Mouse (Mus musculus) lung, postnatal 0 days (tissue): ENCODE measurements around the gene Fhit. TPM values are rescaled to one million over a fixed set of nuclear protein-coding genes. Genes with fewer than 3 reads are reported as not detected.

ENCODE experiments used
- ATAC-seq: fragments of 200-750 bp; cut with Nextera tagmentation; 2 replicates; pipeline ENCODE4 v1.8.0; 2017; ENCODE audit warnings: moderate library complexity
- DNase-seq: peaks from one replicate; pipeline ENCODE4 v3.0.0-alpha.2; 2016; ENCODE audit warnings: low spot score
- H3K27ac ChIP-seq: fragments of 300-500 bp; sonication (generic); 2 replicates; pipeline ENCODE4 v1.5.1; 2014; ENCODE audit warnings: antibody characterized with exemption, mild to moderate bottlenecking, low read length, mixed read lengths
- H3K27me3 ChIP-seq: fragments of 300-500 bp; sonication (generic); replicated peaks from 2 replicates; pipeline ENCODE4 v1.6.1; 2014; ENCODE audit warnings: low read length, mixed read lengths; ENCODE audit not compliant: insufficient read depth
- H3K36me3 ChIP-seq: fragments of 300-500 bp; sonication (generic); 2 replicates; pipeline ENCODE4 v1.6.1; 2014; ENCODE audit warnings: low read length, mixed read lengths; ENCODE audit not compliant: insufficient read depth
- H3K4me1 ChIP-seq: fragments of 300-500 bp; sonication (generic); 2 replicates; pipeline ENCODE4 v1.6.1; 2014; ENCODE audit warnings: antibody characterized with exemption, low read depth, low read length, mixed read lengths; ENCODE audit not compliant: insufficient read depth
- H3K4me2 ChIP-seq: fragments of 300-500 bp; sonication (generic); replicated peaks from 2 replicates; pipeline ENCODE4 v1.6.1; 2014; ENCODE audit warnings: low read depth, mild to moderate bottlenecking, low read length, moderate library complexity, mixed read lengths
- H3K4me3 ChIP-seq: fragments of 300-500 bp; sonication (generic); 2 replicates; pipeline ENCODE4 v1.5.1; 2014; ENCODE audit warnings: low read depth, low read length
- H3K9ac ChIP-seq: fragments of 300-500 bp; sonication (generic); replicated peaks from 2 replicates; pipeline ENCODE4 v1.6.1; 2014; ENCODE audit warnings: low read depth, mild to moderate bottlenecking
- H3K9me3 ChIP-seq: fragments of 300-500 bp; sonication (generic); 2 replicates; pipeline ENCODE4 v1.6.1; 2016; ENCODE audit warnings: low read length, mixed read lengths
- CTCF ChIP-seq: IDR thresholded peaks from 2 replicates; pipeline ENCODE4 v1.5.1; 2016; ENCODE audit warnings: antibody characterized with exemption, mild to moderate bottlenecking
- EP300 ChIP-seq: IDR thresholded peaks from 2 replicates; pipeline ENCODE4 v1.6.1; 2016; ENCODE audit warnings: antibody characterized with exemption, mild to moderate bottlenecking, control low read depth
- WGBS: fragments of 180-500 bp; shearing (Covaris S2); extraction: QIAGEN DNeasy Blood & Tissue Kit; methylation state at CpG from one replicate; pipeline ENCODE4 v1.1.7; 2014; 5-methylcytosine and 5-hydroxymethylcytosine counted together
- polyA plus RNA-seq: library from polyadenylated mRNA; unstranded; fragments of >200 nt; fragmentation: Nextera tagmentation; extraction: Ambion mirVana; gene quantifications from 2 replicates; pipeline ENCODE4 v1.2.1, GENCODE M21; 2015

The Fhit gene
- polyA plus RNA-seq, 1 experiment from 2014 or later = 5.6 TPM

- Histone ChIP-seq H3K36me3 (no peaks in the 10 kb centered on the region), H3K4me1 (no peaks in the 10 kb centered on the region), H3K4me2 (no peak overlapping the region), H3K4me3 (no peak overlapping the region), H3K27me3 (no peaks in the 10 kb centered on the region), H3K27ac (no peak overlapping the region), H3K9me3 (no peaks in the 10 kb centered on the region), H3K9ac (no peak overlapping the region)
- ATAC-seq (no peak), DNase-seq (no peak)
- TF ChIP-seq EP300 = no peak
- no peak for TF ChIP-seq CTCF
- WGBS = 63% methylated on average over 2 of the region's 2 CpGs
Observed at GRCm38 (mm10) chr14:10023382-10023781, 1138.5 kb downstream of the Fhit start.

- DNase-seq = no peak
- ATAC-seq = no peak
- Histone ChIP-seq H3K27ac (no peak overlapping the region), H3K4me1 (no peaks in the 10 kb centered on the region), H3K27me3 (no peaks in the 10 kb centered on the region), H3K4me2 (no peak overlapping the region), H3K4me3 (no peak overlapping the region), H3K9ac (no peak overlapping the region), H3K36me3 (no peaks in the 10 kb centered on the region), H3K9me3 (no peaks in the 10 kb centered on the region)
- TF ChIP-seq CTCF = no peak
- TF ChIP-seq EP300 = no peak
- WGBS = 62% methylated on average over 2 of the region's 2 CpGs
Observed at GRCm38 (mm10) chr14:10022304-10022703, 1139.5 kb downstream of the Fhit start.

DNA sequence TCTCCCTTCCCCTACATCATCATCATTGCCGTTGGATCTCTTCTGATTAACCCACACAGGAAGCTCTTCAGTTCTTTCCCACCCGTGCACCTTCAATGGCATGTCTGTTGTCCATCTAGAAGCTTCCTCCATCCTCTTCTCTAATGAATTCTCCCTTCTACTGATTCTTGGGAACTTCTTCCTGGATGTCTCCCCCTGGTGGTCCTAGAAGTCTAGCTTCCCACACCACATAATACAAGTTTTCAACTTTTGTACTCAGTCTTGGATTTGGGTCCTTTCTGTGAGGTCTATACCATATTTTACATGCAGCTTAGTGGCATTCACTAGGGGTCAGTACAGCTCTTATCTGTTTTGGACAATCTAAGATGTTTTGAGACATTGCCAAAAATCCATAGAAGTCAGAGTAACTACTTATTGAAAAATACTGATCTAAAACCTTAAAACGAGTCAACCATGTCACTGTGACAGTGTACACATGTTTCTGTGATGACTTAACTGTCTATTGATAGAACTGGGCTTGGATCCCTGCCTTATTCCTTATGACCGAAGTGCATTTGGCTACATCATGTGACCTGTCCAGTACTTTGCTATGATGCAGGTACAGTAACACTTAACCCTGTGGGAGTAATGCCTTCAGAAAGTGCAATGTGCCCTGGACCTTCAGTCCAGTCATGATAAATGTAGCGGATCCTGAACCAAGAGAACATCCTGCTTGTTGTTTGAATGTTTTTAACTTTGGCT lies 1141.3 kb downstream of the Fhit start:
- Histone ChIP-seq H3K4me3 (no peak overlapping the region), H3K27me3 (no peaks in the 10 kb centered on the region), H3K4me1 (no peaks in the 10 kb centered on the region), H3K9ac (no peak overlapping the region), H3K36me3 (no peaks in the 10 kb centered on the region), H3K4me2 (no peak overlapping the region), H3K27ac (no peak overlapping the region), H3K9me3 (no peaks in the 10 kb centered on the region)
- DNase-seq = peak; percentile 28
- 74% methylated on average over 5 of the region's 5 CpGs for WGBS
- peak; percentile 57 for TF ChIP-seq CTCF
- TF ChIP-seq EP300 = no peak
- no peak for ATAC-seq

GRCm38 (mm10) chr14:10013817-10014266 lies 1148.0 kb downstream of the Fhit start:
- H3K36me3 ChIP-seq = no peaks in the 10 kb centered on the region
- H3K27ac ChIP-seq = no peak overlapping the region
- H3K9ac ChIP-seq = no peak overlapping the region
- no peak overlapping the region for H3K4me2 ChIP-seq
- DNase-seq = peak; percentile 56
- ATAC-seq = peak; percentile 61
- 28% methylated on average over 1 of the region's 1 CpGs for WGBS
- H3K4me3 ChIP-seq = no peak overlapping the region
- TF ChIP-seq CTCF = no peak
- TF ChIP-seq EP300 = peak; percentile 31; the same call in 1 of the 2 replicates
- no peaks in the 10 kb centered on the region for H3K4me1 ChIP-seq
- H3K27me3 ChIP-seq = no peaks in the 10 kb centered on the region
- no peaks in the 10 kb centered on the region for H3K9me3 ChIP-seq

GRCm38 (mm10) chr14:10013003-10013816 lies 1148.6 kb downstream of the Fhit start:
- Histone ChIP-seq H3K27me3 (no peaks in the 10 kb centered on the region), H3K4me3 (no peak overlapping the region), H3K36me3 (no peaks in the 10 kb centered on the region), H3K4me1 (no peaks in the 10 kb centered on the region), H3K9me3 (no peaks in the 10 kb centered on the region), H3K9ac (no peak overlapping the region), H3K4me2 (no peak overlapping the region), H3K27ac (no peak overlapping the region)
- no peak for TF ChIP-seq CTCF
- no peak for TF ChIP-seq EP300
- peak; percentile 46 for ATAC-seq
- 34% methylated on average over 7 of the region's 7 CpGs for WGBS
- DNase-seq = peak; percentile 13

GRCm38 (mm10) chr14:10006278-10006677 lies 1155.6 kb downstream of the Fhit start:
- Histone ChIP-seq H3K36me3 (no peaks in the 10 kb centered on the region), H3K27me3 (no peaks in the 10 kb centered on the region), H3K27ac (no peak overlapping the region), H3K9me3 (no peaks in the 10 kb centered on the region), H3K4me1 (no peaks in the 10 kb centered on the region), H3K4me3 (no peak overlapping the region), H3K9ac (no peak overlapping the region), H3K4me2 (no peak overlapping the region)
- TF ChIP-seq CTCF = no peak
- peak; percentile 87 for TF ChIP-seq EP300
- peak; percentile 88 for DNase-seq
- WGBS = 53% methylated on average over 5 of the region's 5 CpGs
- ATAC-seq = peak; percentile 98
